Mouse (Mus musculus) stomach, postnatal 0 days (tissue): ENCODE results near the gene Qprt.

Source experiments
- CTCF ChIP-seq: IDR thresholded peaks from 2 replicates; pipeline ENCODE4 v1.5.1; 2016; ENCODE audit warnings: antibody characterized with exemption, low read depth, mild to moderate bottlenecking, moderate library complexity
- EP300 ChIP-seq: optimal IDR thresholded peaks from 2 replicates; pipeline ENCODE3; 2016; ENCODE audit warnings: antibody characterized with exemption

GRCm38 (mm10) chr7:127164002-127164401 lies 42.0 kb upstream of the Qprt start:
- no peak for TF ChIP-seq EP300
- no peak for TF ChIP-seq CTCF
